Mouse (Mus musculus): ENCODE data around the gene Gtf3c2. TPM values are rescaled to one million over a fixed set of nuclear protein-coding genes. Genes with fewer than 3 reads are reported as not detected.

Gtf3c2 gene
- polyA plus RNA-seq, 1 experiment: 47.2 TPM

DNA sequence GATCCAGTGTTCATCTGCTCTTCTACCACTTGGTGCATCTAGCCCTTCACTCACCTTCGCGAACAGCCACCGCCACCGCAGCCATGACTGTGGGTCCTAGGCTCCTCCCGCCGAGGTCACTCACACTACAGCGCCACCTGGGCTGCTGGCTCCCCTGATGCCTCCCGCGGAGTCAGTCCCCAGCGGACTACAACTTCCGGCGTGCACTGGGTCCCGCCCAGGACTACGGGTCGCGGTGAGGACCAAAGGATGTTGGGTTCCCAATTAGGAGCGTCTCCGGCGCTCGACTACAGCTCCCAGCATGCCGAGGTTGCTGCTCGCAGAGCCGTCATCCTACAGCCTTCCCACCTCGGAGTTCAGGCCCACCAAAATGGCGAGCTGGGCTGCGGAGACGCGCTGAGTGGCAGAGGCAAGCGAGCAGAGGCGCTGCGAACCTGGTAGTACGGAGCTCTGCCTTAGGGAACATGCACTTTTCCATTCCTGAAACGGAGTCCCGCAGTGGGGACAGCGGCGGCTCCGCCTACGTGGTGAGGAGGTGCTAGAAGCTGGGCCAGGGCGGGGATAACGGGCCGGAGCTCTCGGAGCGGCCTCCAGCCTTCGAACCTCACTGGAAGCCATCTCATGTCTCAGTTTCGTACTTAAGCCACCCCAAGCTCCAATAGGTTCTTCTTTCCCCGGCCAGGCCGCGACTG is 13.1 kb upstream of the Gtf3c2 start, which contains the start of the genes Snx17 and Eif2b4:
TSS of gene Snx17 (plus strand) at position 289 of the 692 bp plus-strand sequence.
TSS of gene Eif2b4 (minus strand) at position 492 of the 692 bp plus-strand sequence.
- Histone ChIP-seq H3K27ac (ENCODE audit: control insufficient read depth, insufficient read depth, low read depth, low read length) (peak within 1 kb of the TSS; percentile 77), H3K36me3 (ENCODE audit: control insufficient read depth, insufficient read depth, low read length) (no peaks in the 10 kb centered on the region; the same call in none of the 2 replicates), H3K4me3 (ENCODE audit: control insufficient read depth, low read depth, low read length) (peak within 1 kb of the TSS; percentile 93), H3K4me1 (ENCODE audit: control insufficient read depth, insufficient read depth, low read length) (peaks cover 6% of the 10 kb centered on the region), H3K27me3 (ENCODE audit: control insufficient read depth, insufficient read depth, low read length) (no peaks in the 10 kb centered on the region)
- TF ChIP-seq POLR2A (IDR thresholded peaks at IDR 0.05; ENCODE audit: control insufficient read depth, low read depth, low read length) (peak; percentile 83), CTCF (IDR thresholded peaks at IDR 0.05; ENCODE audit: control insufficient read depth, insufficient read depth, insufficient replicate concordance, low read depth, low read length) (0 out of 2 replicates have a peak, but pooled peaks have one; percentile 13)

DNA sequence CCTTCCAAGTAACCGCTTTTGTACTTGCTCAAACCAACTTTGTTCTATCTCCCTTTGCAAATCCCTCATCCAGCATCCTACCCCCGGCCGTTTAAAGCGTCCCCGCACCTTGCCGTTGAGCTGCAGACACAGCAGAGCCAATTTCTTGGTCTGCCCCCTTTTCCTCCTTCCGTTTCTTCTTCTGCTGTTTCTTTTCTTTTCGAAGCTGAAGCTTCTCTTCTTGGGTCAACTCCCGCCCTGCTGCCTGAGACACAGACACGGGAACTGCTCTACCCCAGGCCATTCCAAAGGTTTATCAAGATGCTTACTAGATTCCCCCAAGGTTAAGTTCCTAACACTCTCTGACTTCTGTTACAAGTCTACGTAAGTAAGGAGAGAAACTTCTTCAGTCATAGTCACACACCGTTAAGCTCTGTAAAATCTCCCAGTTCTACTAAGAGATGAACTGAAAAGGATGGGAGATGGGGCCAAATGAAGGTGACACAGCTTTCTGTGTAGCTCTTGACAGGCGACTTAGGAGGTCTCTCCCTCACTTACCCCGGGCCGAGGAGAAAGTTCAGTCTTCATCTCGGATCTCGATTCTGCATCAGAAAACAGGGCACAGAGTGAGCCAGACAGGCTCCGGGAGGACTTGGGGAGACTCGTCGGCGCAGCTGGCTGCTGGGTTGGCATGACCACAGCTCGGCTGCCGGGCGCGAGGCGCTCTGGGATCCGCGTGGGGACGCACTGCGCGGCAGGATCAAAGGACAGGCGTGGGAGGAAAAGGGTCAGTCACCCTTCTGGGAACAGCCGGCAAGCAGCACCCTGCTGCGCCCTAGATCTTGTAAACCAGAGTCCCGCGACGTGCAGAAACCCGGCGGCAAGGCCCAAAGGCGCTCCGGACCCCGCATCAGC is 12.3 kb upstream of the Gtf3c2 start:
- Histone ChIP-seq H3K27ac (ENCODE audit: control insufficient read depth, insufficient read depth, low read depth, low read length) (peak overlapping the region; percentile 67), H3K4me3 (ENCODE audit: control insufficient read depth, low read depth, low read length) (peak overlapping the region; percentile 93), H3K36me3 (ENCODE audit: control insufficient read depth, insufficient read depth, low read length) (no peaks in the 10 kb centered on the region; the same call in none of the 2 replicates), H3K27me3 (ENCODE audit: control insufficient read depth, insufficient read depth, low read length) (no peaks in the 10 kb centered on the region), H3K4me1 (ENCODE audit: control insufficient read depth, insufficient read depth, low read length) (peaks cover 6% of the 10 kb centered on the region)
- no peak for TF ChIP-seq POLR2A (IDR thresholded peaks at IDR 0.05; ENCODE audit: control insufficient read depth, low read depth, low read length)
- no peak for TF ChIP-seq CTCF (IDR thresholded peaks at IDR 0.05; ENCODE audit: control insufficient read depth, insufficient read depth, insufficient replicate concordance, low read depth, low read length)

DNA sequence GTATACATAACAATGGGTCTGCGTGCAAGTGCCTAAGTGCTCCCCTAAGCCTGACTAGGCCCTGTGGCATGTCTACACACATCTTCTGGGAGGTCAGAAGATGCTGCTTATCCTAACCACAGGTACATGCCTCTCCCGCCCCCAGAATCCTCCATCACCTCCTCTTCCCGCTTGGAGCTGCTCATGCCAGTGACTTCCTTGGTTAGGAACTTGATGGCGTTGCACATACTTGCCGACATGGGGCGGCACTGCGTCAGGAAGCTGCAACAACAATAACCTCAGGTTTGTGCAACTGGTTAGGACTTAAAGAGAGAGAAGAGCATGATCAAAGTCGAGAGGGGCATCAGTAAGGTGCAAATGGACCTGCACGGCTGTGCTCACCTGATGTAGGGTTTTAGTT is 10.3 kb upstream of the Gtf3c2 start:
- no peaks in the 10 kb centered on the region for H3K27me3 ChIP-seq (ENCODE audit: control insufficient read depth, insufficient read depth, low read length)
- H3K27ac ChIP-seq (ENCODE audit: control insufficient read depth, insufficient read depth, low read depth, low read length): no peak overlapping the region
- no peaks in the 10 kb centered on the region; the same call in 1 of the 2 replicates for H3K36me3 ChIP-seq (ENCODE audit: control insufficient read depth, insufficient read depth, low read length)
- no peak overlapping the region for H3K4me3 ChIP-seq (ENCODE audit: control insufficient read depth, low read depth, low read length)
- H3K4me1 ChIP-seq (ENCODE audit: control insufficient read depth, insufficient read depth, low read length): peaks cover 6% of the 10 kb centered on the region
- no peak for TF ChIP-seq CTCF (IDR thresholded peaks at IDR 0.05; ENCODE audit: control insufficient read depth, insufficient read depth, insufficient replicate concordance, low read depth, low read length)
- no peak for TF ChIP-seq POLR2A (IDR thresholded peaks at IDR 0.05; ENCODE audit: control insufficient read depth, low read depth, low read length)

DNA sequence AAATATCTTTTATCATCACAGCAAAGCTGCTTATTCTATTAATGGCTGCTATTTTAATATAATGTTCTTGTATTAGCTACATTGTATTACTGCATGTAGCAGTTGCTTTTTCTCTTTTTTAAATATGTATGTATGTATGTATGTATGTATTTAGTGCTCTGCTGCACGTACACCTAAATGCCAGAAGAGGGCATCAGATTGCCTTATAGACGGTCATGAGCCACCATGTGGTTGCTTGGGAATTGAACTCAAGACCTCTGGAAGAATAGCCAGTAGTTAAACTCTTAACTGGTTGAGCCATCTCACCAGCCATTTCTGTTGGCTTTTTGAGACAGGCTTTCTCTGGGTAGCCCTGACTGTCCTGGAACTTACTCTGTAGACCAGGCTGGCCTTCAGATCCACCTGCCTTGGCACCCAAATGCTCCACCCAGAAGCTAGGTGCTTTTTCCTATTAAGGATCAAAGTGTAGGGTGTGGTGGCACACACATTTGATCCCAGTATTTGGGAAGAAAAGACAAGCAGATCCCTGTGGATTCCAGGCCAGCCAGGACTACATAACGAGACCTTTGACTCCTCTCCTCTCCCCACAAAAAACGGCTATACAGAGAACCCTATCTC is 8.4 kb upstream of the Gtf3c2 start:
- H3K4me3 ChIP-seq (ENCODE audit: control insufficient read depth, low read depth, low read length): no peak overlapping the region
- H3K4me1 ChIP-seq (ENCODE audit: control insufficient read depth, insufficient read depth, low read length): peaks cover 3% of the 10 kb centered on the region; the same call in 1 of the 2 replicates
- TF ChIP-seq POLR2A (IDR thresholded peaks at IDR 0.05; ENCODE audit: control insufficient read depth, low read depth, low read length) (no peak), CTCF (IDR thresholded peaks at IDR 0.05; ENCODE audit: control insufficient read depth, insufficient read depth, insufficient replicate concordance, low read depth, low read length) (no peak)
- H3K27me3 ChIP-seq (ENCODE audit: control insufficient read depth, insufficient read depth, low read length): no peaks in the 10 kb centered on the region
- H3K36me3 ChIP-seq (ENCODE audit: control insufficient read depth, insufficient read depth, low read length): no peaks in the 10 kb centered on the region; the same call in 1 of the 2 replicates
- no peak overlapping the region for H3K27ac ChIP-seq (ENCODE audit: control insufficient read depth, insufficient read depth, low read depth, low read length)

DNA sequence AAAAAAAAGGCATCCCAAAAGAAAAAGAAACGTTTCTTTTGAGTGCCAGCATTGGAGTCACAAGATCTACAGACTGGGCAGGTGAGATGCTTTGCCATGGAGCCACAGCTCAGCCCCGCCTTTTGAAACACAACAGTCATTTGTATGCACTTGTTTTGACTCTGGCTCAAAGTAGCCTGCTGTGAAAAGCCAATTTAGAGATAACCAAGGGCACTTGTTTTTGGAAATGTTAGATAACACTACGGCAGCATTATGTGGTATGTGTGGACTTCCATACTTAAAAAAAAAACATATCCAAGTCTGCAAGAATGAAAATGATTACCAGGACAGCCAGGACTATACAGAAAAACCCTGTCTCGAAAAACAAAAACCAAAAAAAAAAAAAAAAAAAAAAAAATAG is 3.7 kb upstream of the Gtf3c2 start:
- TF ChIP-seq POLR2A (IDR thresholded peaks at IDR 0.05; ENCODE audit: control insufficient read depth, low read depth, low read length): no peak
- TF ChIP-seq CTCF (IDR thresholded peaks at IDR 0.05; ENCODE audit: control insufficient read depth, insufficient read depth, insufficient replicate concordance, low read depth, low read length): no peak
- no peak overlapping the region for H3K27ac ChIP-seq (ENCODE audit: control insufficient read depth, insufficient read depth, low read depth, low read length)
- no peaks in the 10 kb centered on the region for H3K4me1 ChIP-seq (ENCODE audit: control insufficient read depth, insufficient read depth, low read length)
- no peak overlapping the region for H3K4me3 ChIP-seq (ENCODE audit: control insufficient read depth, low read depth, low read length)
- no peaks in the 10 kb centered on the region for H3K36me3 ChIP-seq (ENCODE audit: control insufficient read depth, insufficient read depth, low read length)
- no peaks in the 10 kb centered on the region for H3K27me3 ChIP-seq (ENCODE audit: control insufficient read depth, insufficient read depth, low read length)

DNA sequence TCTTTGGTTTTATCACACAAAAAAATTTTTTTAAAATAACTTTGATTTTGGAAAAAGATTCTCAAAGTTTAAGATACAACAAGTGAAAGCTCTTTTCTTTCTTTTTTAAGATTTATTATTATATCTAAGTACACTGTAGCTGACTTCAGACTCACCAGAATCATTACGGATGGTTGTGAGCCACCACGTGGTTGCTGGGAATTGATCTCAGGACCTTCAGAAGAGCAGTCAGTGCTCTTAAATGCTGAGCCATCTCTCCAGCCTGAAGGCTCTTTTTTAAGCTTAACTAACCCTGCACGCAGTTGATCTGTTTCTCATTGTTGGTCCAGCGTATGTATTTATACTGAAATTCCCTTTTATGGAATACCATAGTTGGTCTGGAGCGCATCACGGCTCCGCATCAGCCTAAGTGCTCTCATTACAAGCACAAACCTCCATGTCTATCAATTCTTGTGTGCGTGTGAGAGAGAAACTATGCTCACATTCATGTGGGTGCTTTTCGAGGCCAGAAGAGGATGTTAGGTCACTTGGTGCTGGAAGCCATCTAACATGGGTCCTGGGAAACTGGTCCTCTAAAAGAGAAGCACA is 1.3 kb upstream of the Gtf3c2 start:
- no peaks in the 10 kb centered on the region for H3K36me3 ChIP-seq (ENCODE audit: control insufficient read depth, insufficient read depth, low read length)
- no peak overlapping the region for H3K4me3 ChIP-seq (ENCODE audit: control insufficient read depth, low read depth, low read length)
- no peak overlapping the region for H3K27ac ChIP-seq (ENCODE audit: control insufficient read depth, insufficient read depth, low read depth, low read length)
- H3K27me3 ChIP-seq (ENCODE audit: control insufficient read depth, insufficient read depth, low read length): no peaks in the 10 kb centered on the region
- H3K4me1 ChIP-seq (ENCODE audit: control insufficient read depth, insufficient read depth, low read length): no peaks in the 10 kb centered on the region
- TF ChIP-seq POLR2A (IDR thresholded peaks at IDR 0.05; ENCODE audit: control insufficient read depth, low read depth, low read length): no peak
- no peak for TF ChIP-seq CTCF (IDR thresholded peaks at IDR 0.05; ENCODE audit: control insufficient read depth, insufficient read depth, insufficient replicate concordance, low read depth, low read length)

Data from testis, adult 2 months (tissue).